Mouse (Mus musculus): ENCODE measurements at regions not wholly inside any gene's neighbourhood (a gene's known extent, or its start where the extent isn't known, plus 50 kb on each side); places are given as distances from the start of the nearest gene placed in this dataset.
A peak's percentile ranks its signal among the peaks of the same experiment; 100 is the strongest.
"Not testable (repeated sequence)": the region's sequence is repeated elsewhere in the genome, so short reads cannot be mapped to it uniquely, and the experiment has no call there.

DNA sequence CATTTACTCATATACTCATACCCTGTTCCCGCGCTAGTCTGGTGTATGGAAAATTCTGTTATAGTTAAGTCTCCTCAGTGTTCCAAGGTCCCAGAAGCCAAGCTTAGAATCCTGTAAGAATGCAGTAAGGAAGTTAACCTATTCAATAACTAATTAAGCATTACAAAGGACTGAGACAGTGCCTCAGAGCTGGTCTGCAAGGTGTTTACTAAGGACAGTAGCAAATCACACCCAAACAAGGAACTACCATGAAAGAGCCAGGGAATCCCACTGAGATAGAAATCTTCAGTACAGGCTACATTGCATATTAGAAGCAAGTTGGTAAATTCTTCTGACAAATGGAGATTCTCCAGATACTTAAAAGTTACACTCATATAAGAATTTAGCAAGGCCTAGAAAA lies 516.7 kb upstream of the Gm10131 start:
- not testable (repeated sequence) for DNase-seq (ENCODE audit: low spot score in 2 of 2)

- no peak for DNase-seq (ENCODE audit: low spot score in 2 of 2)
These were observed 514.1 kb upstream of the Gm10131 start for GRCm38 (mm10) chr8:34625670-34626069.

DNA sequence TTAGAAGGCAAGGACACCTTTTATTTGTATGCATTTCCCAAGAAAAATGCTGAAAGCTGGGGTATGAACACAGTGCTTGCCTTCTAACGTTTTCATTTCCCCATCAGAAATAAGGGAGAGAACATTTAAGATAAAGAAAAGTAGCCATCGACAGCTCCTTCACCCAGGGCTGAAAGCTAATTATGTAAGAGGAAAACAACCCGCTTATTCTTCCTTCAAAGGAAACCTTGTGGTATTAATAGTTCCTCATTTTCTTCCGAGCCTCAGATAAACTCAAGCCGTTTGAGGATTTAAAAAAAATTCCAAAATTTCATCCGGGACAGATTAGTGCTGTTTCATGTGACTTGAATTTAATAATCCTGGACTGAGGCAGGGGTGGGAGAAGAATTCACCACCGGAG lies 512.2 kb upstream of the Gm10131 start:
- no peak for DNase-seq (ENCODE audit: low spot score in 2 of 2)

DNA sequence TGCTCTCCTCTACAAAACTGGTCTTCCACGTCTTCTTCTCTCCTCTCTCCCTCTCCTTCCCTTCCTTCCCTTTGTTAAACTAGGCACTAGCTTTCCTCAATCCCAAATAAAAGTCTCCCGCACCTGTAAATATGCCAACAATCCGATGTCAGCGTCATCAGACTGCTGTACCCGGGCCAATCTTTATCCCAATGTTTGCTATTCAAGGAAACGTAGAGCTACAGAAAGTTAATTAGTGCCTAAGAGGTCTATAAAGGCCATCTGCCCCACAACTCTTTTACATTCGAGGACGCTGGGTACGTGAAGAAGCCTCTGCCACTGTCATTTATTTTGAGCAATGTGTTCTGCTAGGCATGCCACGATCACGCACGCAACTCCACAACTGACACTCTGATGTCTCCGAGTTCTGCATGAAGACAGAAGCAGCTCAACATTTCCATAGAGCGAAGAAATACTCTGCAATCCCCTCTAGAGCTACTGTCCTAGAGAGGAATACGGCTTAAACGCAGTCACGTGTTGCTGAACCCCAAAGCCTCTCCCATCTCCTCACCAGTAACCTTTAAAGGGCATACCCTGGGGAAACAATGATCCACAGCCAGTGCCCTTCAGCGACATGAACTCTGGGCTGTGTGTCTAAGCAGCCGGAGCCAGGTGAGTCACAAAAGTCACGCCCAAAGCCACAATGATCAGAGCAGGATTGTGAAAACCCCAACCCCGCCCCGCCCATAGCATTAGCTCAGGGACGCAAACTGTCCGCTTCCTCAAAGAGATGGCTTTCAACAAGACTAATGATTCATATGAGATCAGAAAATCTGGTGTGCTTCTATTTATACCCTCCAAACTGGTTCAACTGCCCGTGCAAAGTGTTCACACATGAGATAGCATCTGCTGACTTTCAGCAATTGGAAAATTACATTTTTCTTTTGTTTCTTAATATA lies 510.9 kb upstream of the Gm10131 start:
- DNase-seq (ENCODE audit: low spot score in 2 of 2), result peak in 1 of 2 experiments; percentile 40

GRCm38 (mm10) chr8:34618046-34618445 lies 506.5 kb upstream of the Gm10131 start:
- DNase-seq (ENCODE audit: low spot score in 2 of 2), result no peak

DNA sequence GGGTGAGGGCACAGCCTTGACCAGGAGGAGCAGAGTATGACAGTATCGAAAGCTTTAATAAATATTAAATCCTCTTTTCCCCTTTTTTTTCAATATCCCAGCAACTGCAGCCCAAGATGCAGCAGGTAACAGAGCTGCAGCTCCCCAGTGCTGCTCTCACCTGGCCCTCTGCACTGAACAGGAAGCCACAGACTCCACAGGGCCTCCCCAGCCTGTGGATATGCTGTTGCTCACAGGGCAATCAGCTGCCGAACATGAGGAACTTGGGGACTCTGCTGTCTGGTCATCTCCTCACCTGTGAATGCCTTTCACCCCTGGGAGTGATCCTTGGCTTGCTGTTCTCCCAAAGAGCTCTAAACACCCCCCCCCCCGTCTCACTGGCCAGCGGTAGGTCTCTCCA lies 503.4 kb upstream of the Gm10131 start:
- DNase-seq (ENCODE audit: low spot score in 2 of 2), result no peak

- no peak for DNase-seq (ENCODE audit: low spot score in 2 of 2)
These were observed 502.5 kb upstream of the Gm10131 start for GRCm38 (mm10) chr8:34614031-34614526.

- no peak for DNase-seq (ENCODE audit: low spot score in 2 of 2)
These were observed 501.6 kb upstream of the Gm10131 start for GRCm38 (mm10) chr8:34613138-34613537.

DNA sequence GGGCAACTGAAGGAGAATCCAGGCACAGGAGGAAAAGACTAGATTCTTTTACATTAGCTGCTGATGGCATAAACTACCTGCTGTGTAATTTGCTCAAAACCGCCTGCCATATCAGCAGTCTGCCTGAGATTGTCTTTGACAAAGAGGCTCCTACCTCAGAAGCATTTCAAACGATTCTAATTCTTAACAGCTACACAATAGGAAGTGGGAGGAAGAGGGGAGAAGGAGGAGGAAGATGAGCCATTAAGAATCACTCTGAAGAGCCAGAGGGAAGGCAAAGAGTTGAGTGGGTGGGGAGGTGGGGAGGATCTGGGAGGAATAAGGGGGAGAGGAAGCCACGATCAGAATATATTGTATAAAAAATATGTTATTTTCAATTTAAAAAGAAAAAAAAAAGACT lies 500.9 kb upstream of the Gm10131 start:
- DNase-seq (ENCODE audit: low spot score in 2 of 2), result no peak

- DNase-seq (ENCODE audit: low spot score in 2 of 2), result no peak
These were observed 498.6 kb upstream of the Gm10131 start for GRCm38 (mm10) chr8:34610186-34610585.

GRCm38 (mm10) chr8:34607426-34607825 lies 495.9 kb upstream of the Gm10131 start:
- no peak for DNase-seq (ENCODE audit: low spot score in 2 of 2)

DNA sequence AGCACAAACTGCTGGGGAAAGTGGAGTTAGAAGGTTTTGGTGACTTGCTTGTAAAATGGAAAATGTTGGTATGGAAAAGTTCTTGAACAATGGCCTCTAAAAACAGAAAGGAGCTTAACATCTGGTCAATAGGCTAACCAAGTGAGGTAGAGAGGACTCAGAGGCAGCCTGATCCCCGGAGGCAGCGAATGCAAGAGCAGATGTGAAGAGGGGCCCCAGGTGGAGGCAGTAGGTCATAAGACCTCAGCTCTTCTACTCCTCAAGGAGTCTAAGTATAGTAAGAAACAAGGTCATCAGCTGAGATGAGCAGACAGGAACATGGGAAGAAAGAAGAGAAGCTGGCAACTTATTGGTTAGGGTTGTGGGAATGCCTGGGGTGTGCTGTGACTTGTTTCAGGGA lies 493.5 kb upstream of the Gm10131 start:
- DNase-seq (ENCODE audit: low spot score in 2 of 2), result no peak

DNA sequence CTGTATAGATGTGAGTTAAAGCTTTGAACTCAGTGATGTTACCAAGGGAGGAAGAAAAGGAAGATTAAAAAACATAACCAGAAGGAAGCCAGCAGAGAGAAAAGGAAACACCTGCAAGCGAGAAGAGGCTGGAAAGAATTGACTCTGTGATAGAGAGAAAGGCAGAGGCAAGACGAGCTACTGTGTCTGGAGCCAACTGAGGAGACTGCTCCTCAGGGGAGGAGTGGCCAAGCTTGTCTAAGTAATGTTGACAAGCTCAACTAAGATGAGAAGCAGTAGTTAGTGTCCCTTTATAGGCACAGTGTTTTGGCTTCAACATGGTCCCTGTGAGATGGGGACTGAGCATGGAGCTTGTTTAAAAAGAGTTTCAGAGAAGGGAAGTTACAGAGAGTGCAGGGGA lies 493.0 kb upstream of the Gm10131 start:
- DNase-seq (ENCODE audit: low spot score in 2 of 2), result no peak

DNA sequence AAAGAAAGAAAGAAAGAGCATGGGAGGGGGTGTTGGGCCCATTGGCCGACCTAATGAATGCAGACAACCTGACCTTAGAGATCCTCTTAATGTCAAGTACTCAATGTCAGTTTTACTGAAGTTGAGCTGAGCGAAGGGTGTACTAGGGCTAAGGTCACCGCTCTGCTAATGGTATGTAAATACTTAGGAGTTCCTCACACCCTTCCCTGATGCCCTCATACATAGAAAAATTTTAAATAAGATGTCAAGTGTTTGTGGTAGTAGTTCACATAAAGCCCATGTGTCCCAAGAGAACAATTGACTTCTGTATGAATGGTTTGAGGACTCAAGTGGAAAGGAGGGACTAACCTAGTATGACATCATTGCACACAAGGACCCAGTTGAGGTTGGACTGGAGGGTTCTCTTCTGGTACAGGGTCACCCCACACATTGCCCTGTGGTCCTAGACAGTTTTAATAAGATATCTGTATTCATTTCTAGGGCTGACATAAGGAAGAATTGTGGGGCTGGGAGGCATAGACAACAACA lies 490.0 kb upstream of the Gm10131 start:
- DNase-seq (ENCODE audit: low spot score in 2 of 2), result no peak

DNA sequence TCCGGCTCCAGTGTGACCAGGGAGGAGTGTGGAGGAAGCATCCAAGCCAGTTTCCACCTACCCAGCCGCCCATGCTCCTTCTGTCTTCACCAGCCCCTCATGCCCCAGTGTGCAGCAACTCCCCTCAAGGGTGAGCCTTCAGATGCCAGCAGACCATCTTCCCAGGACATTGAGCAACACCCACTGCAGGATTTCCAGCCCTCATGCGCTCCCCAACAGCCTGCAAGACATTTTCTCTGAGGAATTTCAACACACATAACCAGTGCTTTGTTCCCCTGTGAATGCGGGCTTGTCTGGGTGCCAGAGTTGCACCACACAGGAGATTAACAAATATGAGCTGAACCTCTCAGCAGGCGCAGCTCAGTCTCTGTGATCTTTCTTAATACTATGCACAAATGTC lies 489.3 kb upstream of the Gm10131 start:
- DNase-seq (ENCODE audit: low spot score in 2 of 2), result no peak

DNA sequence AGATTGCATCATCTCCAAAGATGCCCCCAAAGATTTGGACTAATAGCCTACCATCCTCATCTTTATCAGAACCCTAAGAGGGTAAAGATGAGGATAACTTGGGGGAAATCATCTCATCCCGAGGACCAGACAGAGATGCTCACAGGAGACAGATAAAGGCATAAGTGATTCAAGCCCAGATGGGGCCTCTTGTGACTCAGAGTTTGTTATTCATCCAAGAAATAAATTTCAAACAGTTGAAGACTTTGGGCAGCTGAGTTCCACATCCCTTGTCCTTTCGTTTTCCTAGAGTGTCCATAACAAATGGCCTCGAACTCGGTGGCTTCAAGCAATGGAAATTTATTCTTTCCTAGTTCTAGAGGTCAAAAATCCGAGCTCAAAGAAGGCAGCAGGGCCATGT lies 485.1 kb upstream of the Gm10131 start:
- DNase-seq (ENCODE audit: low spot score in 2 of 2), result no peak

GRCm38 (mm10) chr8:34590976-34591749 lies 479.6 kb upstream of the Gm10131 start:
- no peak for DNase-seq (ENCODE audit: low spot score in 2 of 2)

DNA sequence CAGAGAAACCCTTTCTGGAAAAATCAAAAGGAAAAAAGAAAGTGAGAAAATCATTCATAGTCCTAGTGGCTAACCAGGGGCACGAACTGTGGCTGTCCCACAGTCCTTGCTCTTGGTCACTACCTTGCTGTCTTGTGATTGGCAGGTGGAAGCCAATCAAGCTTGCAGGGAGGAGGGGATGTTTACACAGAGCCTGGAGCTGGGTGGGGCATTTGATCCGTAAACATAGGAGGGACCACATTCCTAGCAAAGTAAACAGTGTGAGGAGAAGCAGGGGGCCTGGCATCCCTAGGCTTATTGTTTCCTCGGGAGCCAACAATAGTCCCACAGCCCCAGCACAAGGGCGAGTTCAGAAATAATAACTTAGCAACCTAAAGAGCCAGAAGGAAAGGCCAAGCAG lies 466.5 kb upstream of the Gm10131 start:
- no peak for DNase-seq (ENCODE audit: low spot score in 2 of 2)

DNA sequence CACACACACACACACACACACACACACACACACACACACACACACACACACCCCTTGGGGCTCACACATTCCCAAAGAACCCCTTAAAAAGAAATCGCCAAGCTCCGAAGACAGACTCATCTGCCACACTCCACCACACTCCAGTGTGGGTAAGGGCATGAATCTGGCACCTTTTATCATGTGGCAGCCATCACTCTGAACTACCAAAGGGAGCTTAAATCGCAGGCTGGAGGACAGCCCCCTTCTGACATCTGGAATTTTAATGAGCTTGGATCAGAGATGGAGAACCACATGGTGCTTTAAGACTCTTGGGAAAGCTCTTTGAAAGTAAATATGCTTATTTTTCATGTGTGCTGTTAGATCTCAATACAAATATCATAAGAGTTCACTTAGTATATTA lies 462.5 kb upstream of the Gm10131 start:
- no peak for DNase-seq (ENCODE audit: low spot score in 2 of 2)

- DNase-seq (ENCODE audit: low spot score in 2 of 2), result no peak
These were observed 461.7 kb upstream of the Gm10131 start for GRCm38 (mm10) chr8:34573007-34573881.

GRCm38 (mm10) chr8:34571736-34572135 lies 460.2 kb upstream of the Gm10131 start:
- no peak for DNase-seq (ENCODE audit: low spot score in 2 of 2)

Data from spleen, postnatal 10 days (tissue).